Mouse (Mus musculus) urinary bladder, adult 18-20 months (tissue): ENCODE data around the gene 1700017B05Rik.

ENCODE experiments used
- DNase-seq, 2 experiments: peaks; one replicate each; pipeline ENCODE4 v3.0.0; 2022; ENCODE audit warnings: low spot score in 2 of 2, mixed read lengths in 2 of 2

1700017B05Rik gene

GRCm38 (mm10) chr9:57220356-57220755 is 42.1 kb downstream of the 1700017B05Rik start:
- DNase-seq = peak in 1 of 2 experiments; percentile 39

GRCm38 (mm10) chr9:57219511-57219910 is 42.9 kb downstream of the 1700017B05Rik start:
- no peak for DNase-seq

- DNase-seq = no peak
Observed at GRCm38 (mm10) chr9:57218776-57219175, 43.6 kb downstream of the 1700017B05Rik start.

GRCm38 (mm10) chr9:57217220-57217619 is 45.2 kb downstream of the 1700017B05Rik start:
- DNase-seq = no peak

GRCm38 (mm10) chr9:57214500-57214899 is 47.9 kb downstream of the 1700017B05Rik start:
- no peak for DNase-seq

GRCm38 (mm10) chr9:57212448-57213222 is 49.8 kb downstream of the 1700017B05Rik start:
- no peak for DNase-seq

GRCm38 (mm10) chr9:57209316-57209715 is 53.1 kb downstream of the 1700017B05Rik start:
- peak in 1 of 2 experiments; percentile 18 for DNase-seq

- DNase-seq = no peak
Observed at GRCm38 (mm10) chr9:57206896-57207295, 55.5 kb downstream of the 1700017B05Rik start.

- peak in 1 of 2 experiments; percentile 34 for DNase-seq
Observed at GRCm38 (mm10) chr9:57203571-57203970, 58.8 kb downstream of the 1700017B05Rik start.
